Mouse (Mus musculus) ES-E14 (cell line): ENCODE results near the gene Rab11a.

Experiments
- CHD2 ChIP-seq: IDR thresholded peaks from 2 replicates; pipeline ENCODE4 v1.6.1; 2014; ENCODE audit warnings: mild to moderate bottlenecking, low read depth, low read length, inconsistent platforms
- HCFC1 ChIP-seq: IDR thresholded peaks from 2 replicates; pipeline ENCODE4 v1.6.1; 2012; ENCODE audit warnings: low read length, inconsistent platforms, borderline replicate concordance; ENCODE audit not compliant: insufficient read depth
- ZC3H11A ChIP-seq: IDR thresholded peaks from 2 replicates; pipeline ENCODE4 v1.6.1; 2012; ENCODE audit warnings: low read depth, mild to moderate bottlenecking, inconsistent platforms, low read length, borderline replicate concordance
- ZNF384 ChIP-seq: IDR thresholded peaks from 2 replicates; pipeline ENCODE4 v1.6.1; 2012; ENCODE audit warnings: low read depth, low read length, inconsistent platforms

GRCm38 (mm10) chr9:64703420-64703965 lies 34.1 kb downstream of the Rab11a start:
- TF ChIP-seq ZC3H11A (no peak), CHD2 (no peak), HCFC1 (no peak), ZNF384 (no peak)
